Mouse (Mus musculus) urinary bladder, postnatal 25 days (tissue): ENCODE measurements around the gene Nxpe2.
"Not testable (repeated sequence)": the region's sequence is repeated elsewhere in the genome, so short reads cannot be mapped to it uniquely, and the experiment has no call there.

Source experiments
- DNase-seq: peaks from one replicate; pipeline ENCODE4 v3.0.0; 2022; ENCODE audit warnings: low spot score

The Nxpe2 gene

GRCm38 (mm10) chr9:48353148-48353698, at the start of gene Nxpe2:
Gene Nxpe2 (minus strand): TSS chr9:48353454.
- DNase-seq, result no peak

GRCm38 (mm10) chr9:48389983-48390382, 36.7 kb upstream of the Nxpe2 start:
- no peak for DNase-seq

DNA sequence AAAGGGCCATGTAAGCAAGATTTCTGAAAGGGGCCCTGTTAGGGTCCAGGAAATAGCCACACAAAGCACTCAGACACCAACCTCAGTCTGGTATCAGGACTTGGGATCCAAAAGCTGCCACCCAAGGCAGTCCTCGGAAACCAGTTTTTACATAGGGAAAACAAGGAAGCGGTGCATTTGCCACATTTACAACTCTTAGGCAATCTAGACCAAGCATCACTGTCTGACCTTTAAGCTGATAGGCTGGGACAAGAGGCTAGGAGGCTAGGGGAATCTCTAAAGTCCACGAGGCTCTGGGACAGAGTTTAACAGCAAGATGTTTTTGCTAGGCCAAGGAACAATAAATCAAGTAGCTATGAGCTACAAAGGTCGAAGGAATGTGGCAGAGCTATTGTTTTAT, 35.2 kb upstream of the Nxpe2 start:
- no peak for DNase-seq

GRCm38 (mm10) chr9:48374357-48374756, 21.1 kb upstream of the Nxpe2 start:
- no peak for DNase-seq

GRCm38 (mm10) chr9:48373232-48373878, 20.1 kb upstream of the Nxpe2 start:
- DNase-seq, result no peak

GRCm38 (mm10) chr9:48362743-48363142, 9.5 kb upstream of the Nxpe2 start:
- no peak for DNase-seq

- DNase-seq, result no peak
Observed at GRCm38 (mm10) chr9:48361815-48362631, 8.8 kb upstream of the Nxpe2 start.

- DNase-seq, result no peak
Observed at GRCm38 (mm10) chr9:48360826-48361225, 7.6 kb upstream of the Nxpe2 start.

DNA sequence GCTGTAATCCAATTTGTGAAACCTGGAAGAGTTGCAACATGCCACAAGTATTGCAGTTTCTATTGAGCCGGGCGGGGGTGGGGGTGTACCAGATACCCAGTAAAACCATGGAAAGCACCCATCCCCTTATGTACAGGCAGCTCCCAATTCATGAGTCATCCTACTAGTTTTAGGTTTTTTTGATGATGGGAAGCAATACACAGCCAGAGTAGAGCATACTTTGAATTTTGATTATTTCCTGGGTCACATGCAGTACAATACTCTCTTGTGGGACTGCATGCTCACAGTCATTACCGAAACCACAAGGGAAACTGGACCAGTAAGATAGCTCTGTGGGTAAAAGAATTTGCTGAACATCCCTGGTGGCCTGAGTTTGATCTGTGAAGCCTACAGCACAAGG, 3.8 kb upstream of the Nxpe2 start:
- no peak for DNase-seq

DNA sequence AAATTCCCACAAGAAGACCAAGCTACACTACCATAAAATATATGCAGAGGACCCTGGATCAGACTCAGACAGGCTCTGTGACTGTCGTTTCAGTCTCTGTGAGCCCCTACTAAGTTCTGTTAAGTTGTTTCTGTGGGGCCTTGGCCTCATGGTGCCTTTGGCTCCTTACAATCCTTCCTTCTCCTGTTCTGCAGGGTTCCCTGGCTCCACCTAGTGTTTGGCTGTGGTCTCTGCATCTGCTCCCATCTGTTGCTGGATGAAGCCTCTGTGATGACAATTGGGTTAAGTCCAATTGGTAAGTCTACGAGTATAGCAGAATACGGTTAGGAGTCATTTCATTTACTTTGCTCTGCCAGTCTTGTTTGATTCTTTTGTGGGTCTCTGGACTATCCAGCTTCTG, 1.5 kb upstream of the Nxpe2 start:
- peak; percentile 60 for DNase-seq

GRCm38 (mm10) chr9:48354122-48354521, 868 bp upstream of the Nxpe2 start:
- no peak for DNase-seq

- DNase-seq, result no peak
Observed at GRCm38 (mm10) chr9:48345866-48346265, 7.4 kb downstream of the Nxpe2 start.

DNA sequence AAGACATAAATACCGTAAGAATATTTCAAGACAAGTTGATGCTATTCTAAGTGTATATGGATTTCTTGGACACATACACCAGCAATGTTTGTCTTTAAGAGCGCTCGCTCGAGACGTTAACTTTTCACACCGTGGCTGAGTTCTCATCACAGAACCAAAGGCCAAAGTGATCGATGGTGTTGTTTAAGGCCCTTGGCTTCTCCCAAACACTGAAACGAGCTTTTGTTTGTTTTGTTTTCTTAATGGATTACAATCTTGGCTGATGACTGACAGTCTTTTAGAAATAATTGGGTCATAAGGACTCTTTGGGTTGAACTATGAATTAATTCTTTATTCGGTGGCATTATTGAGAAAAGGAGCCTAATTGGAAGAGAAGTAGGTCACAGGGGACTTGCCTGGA, 7.8 kb downstream of the Nxpe2 start:
- no peak for DNase-seq

DNA sequence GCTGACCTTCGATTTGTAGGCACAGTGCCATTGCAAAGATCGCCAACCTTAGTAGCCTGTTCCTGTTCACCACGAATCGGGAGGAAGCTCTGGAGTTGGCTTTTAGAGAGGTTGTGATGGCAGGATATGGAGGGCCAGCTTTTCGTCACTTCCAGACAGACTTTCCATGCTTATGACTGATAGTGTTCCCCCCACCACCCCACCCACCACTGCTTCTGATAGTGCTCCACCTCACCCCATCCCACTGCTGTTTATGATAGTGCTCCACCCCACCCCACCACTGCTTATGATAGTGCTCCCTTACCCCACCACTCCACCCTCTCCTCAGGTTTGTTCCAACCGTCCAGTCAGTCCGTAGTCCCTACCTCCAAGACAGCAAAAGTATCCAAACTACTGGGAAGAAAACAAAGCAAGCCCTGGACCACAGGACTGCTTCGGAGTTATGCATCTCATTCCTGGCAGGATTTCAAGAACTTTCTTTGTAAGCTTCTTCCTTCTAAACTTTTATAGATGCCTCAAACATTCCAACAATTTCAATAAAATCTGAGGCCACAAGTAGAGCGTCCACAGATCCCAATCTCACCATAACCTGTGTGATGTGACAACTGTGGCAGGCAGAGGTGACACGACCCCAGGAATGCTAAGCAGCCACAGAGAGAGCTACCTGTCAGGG, 12.4 kb downstream of the Nxpe2 start:
- DNase-seq, result no peak

GRCm38 (mm10) chr9:48339563-48339962, 13.7 kb downstream of the Nxpe2 start:
- no peak for DNase-seq

GRCm38 (mm10) chr9:48338783-48339455, 14.3 kb downstream of the Nxpe2 start:
- DNase-seq, result no peak

- DNase-seq, result no peak
Observed at GRCm38 (mm10) chr9:48329597-48329996, 23.7 kb downstream of the Nxpe2 start.

DNA sequence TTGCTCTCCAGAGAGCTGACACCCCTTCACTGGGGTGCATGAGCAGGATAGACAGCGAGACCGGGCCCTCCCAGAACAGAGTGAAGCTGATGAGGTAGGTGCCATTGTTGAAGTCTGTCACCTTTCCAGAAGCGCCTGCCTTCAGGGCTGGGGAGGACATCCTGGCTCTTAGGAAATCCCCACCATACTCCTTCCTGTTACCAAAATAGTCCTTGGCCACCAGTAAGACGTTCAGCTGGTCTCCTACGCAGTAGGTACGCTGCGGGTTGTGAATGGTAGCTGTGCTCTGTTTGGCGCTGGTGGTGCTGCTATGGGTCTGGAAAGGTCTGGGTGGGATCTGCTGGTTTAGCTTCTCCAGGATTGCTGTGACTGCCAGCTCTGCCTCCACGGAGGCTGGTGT, 26.9 kb downstream of the Nxpe2 start:
- DNase-seq, result no peak

DNA sequence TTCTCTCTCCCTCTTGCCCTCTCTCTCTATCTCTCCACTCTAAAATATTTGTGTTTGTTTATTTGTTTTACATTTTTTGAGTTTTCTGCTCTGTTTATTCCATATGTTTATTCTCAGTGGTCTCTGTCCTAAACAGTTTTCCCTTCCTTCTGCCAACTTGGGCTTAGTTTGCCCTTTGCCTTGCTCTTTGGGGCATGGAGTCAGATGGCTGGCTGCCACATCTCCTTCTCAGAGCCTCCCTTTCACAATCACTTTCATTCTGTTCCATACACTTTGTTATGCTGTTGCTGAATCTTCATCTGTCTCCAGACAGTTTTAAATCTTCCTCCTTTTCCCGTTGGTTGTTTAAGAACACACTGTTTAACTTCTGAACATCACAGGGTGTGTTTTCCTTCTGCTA, 37.4 kb downstream of the Nxpe2 start:
- DNase-seq, result no peak

DNA sequence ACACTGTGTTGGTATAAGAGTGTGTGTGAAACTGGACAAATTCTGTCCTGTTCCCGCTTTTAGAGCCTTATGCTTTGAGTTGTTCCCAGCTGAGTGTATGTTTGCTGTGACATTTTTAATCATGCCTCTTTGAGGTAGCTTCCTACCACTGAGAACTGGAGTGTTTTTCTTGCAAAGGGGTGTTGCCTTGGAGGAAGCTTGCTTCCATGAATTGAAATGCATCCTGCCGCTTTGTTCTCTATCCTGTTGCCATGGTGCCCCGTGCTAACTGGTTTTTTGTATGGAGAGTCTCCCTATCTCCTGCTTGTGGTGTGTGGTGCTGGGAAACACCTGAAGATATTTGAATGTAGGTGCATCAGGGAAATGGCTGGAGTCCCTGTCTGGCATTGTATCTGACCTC, 39.1 kb downstream of the Nxpe2 start:
- no peak for DNase-seq

DNA sequence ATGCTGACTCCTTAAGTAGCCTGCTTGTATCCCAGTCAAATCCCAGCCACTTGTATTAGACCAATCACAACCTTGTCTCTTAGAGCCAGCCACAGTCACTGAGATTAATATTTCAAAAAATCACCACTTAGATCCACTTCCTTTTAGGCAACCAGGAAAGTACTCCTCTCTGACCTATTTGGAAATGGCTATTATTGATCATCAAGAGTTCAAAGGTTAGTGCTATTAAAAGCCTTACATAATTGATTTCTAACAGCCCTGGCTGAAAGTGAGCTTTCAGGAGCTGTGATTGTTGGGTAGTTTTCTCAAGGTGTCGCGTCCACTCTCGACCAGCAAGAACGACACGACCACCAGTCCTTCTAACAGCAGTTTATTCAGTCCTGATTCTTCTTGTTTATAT, 42.0 kb downstream of the Nxpe2 start:
- no peak for DNase-seq

- not testable (repeated sequence) for DNase-seq
Observed at GRCm38 (mm10) chr9:48303564-48303963, 49.7 kb downstream of the Nxpe2 start.
